Mouse (Mus musculus) adrenal gland, adult 2 months (tissue): ENCODE measurements around the gene Fam133b. TPM values are rescaled to one million over a fixed set of nuclear protein-coding genes. Genes with fewer than 3 reads are reported as not detected.
A peak's percentile ranks its signal among the peaks of the same experiment; 100 is the strongest.
"Not testable (repeated sequence)": the region's sequence is repeated elsewhere in the genome, so short reads cannot be mapped to it uniquely, and the experiment has no call there.

Experiments
- DNase-seq: peaks from one replicate; pipeline ENCODE4 v3.0.0; 2021
- polyA plus RNA-seq: library from polyadenylated mRNA; depleted of rRNA; stranded (reverse); fragments of >200 nt; gene quantifications from 2 replicates; pipeline ENCODE4 v1.2.3, GENCODE M21; 2012
- total RNA-seq, 2 experiments: library from RNA; stranded (reverse); gene quantifications; 2 replicates each; pipeline ENCODE4 v1.2.3; 2021

Fam133b gene
- total and polyA plus RNA-seq, 3 experiments, result 3.5 to 31.9 (median 26.7) TPM

GRCm38 (mm10) chr5:3520493-3521359 is 22.9 kb upstream of the Fam133b start:
- peak; percentile 44 for DNase-seq

GRCm38 (mm10) chr5:3521741-3522140 is 21.9 kb upstream of the Fam133b start:
- DNase-seq, result no peak

GRCm38 (mm10) chr5:3522826-3523225 is 20.8 kb upstream of the Fam133b start:
- peak; percentile 70 for DNase-seq

- DNase-seq, result no peak
Observed at GRCm38 (mm10) chr5:3527041-3527691, 16.5 kb upstream of the Fam133b start.

GRCm38 (mm10) chr5:3529585-3530189 is 13.9 kb upstream of the Fam133b start:
- no peak for DNase-seq

GRCm38 (mm10) chr5:3532048-3532447 is 11.6 kb upstream of the Fam133b start:
- DNase-seq, result not testable (repeated sequence)

GRCm38 (mm10) chr5:3536592-3537212 is 6.9 kb upstream of the Fam133b start:
- DNase-seq, result no peak

GRCm38 (mm10) chr5:3538505-3539472 is 4.8 kb upstream of the Fam133b start:
- DNase-seq, result no peak

- DNase-seq, result no peak
Observed at GRCm38 (mm10) chr5:3541871-3542270, 1.8 kb upstream of the Fam133b start.

- DNase-seq, result no peak
Observed at GRCm38 (mm10) chr5:3544480-3544769, 792 bp downstream of the Fam133b start.

- DNase-seq, result no peak
Observed at GRCm38 (mm10) chr5:3546226-3546625, 2.6 kb downstream of the Fam133b start.

GRCm38 (mm10) chr5:3551481-3551880 is 7.8 kb downstream of the Fam133b start:
- no peak for DNase-seq

- DNase-seq, result no peak
Observed at GRCm38 (mm10) chr5:3554198-3554597, 10.6 kb downstream of the Fam133b start.

GRCm38 (mm10) chr5:3571266-3571665 is 27.6 kb downstream of the Fam133b start, which contains the start of gene 1700109H08Rik:
Gene 1700109H08Rik, plus strand, starts transcription at chr5:3571566.
- DNase-seq, result no peak

GRCm38 (mm10) chr5:3574825-3575224 is 31.2 kb downstream of the Fam133b start:
- DNase-seq, result no peak

- no peak for DNase-seq
Observed at GRCm38 (mm10) chr5:3577939-3578338, 34.3 kb downstream of the Fam133b start.

- no peak for DNase-seq
Observed at GRCm38 (mm10) chr5:3579066-3579465, 35.4 kb downstream of the Fam133b start.

GRCm38 (mm10) chr5:3595693-3596398 is 52.2 kb downstream of the Fam133b start, which contains the start of gene Pex1:
Gene Pex1, plus strand, starts transcription at chr5:3596066.
- DNase-seq, result peak; percentile 97

GRCm38 (mm10) chr5:3596399-3596766 is 52.8 kb downstream of the Fam133b start, which contains the start of gene Rbm48:
Gene Rbm48, minus strand, starts transcription at chr5:3596585.
- DNase-seq, result peak; percentile 88

- DNase-seq, result no peak
Observed at GRCm38 (mm10) chr5:3597171-3597570, 53.5 kb downstream of the Fam133b start.

GRCm38 (mm10) chr5:3598766-3599165 is 55.1 kb downstream of the Fam133b start:
- DNase-seq, result no peak
